8 mouse cellular contexts compared by ENCODE assay signal in the genomic region with DNA sequence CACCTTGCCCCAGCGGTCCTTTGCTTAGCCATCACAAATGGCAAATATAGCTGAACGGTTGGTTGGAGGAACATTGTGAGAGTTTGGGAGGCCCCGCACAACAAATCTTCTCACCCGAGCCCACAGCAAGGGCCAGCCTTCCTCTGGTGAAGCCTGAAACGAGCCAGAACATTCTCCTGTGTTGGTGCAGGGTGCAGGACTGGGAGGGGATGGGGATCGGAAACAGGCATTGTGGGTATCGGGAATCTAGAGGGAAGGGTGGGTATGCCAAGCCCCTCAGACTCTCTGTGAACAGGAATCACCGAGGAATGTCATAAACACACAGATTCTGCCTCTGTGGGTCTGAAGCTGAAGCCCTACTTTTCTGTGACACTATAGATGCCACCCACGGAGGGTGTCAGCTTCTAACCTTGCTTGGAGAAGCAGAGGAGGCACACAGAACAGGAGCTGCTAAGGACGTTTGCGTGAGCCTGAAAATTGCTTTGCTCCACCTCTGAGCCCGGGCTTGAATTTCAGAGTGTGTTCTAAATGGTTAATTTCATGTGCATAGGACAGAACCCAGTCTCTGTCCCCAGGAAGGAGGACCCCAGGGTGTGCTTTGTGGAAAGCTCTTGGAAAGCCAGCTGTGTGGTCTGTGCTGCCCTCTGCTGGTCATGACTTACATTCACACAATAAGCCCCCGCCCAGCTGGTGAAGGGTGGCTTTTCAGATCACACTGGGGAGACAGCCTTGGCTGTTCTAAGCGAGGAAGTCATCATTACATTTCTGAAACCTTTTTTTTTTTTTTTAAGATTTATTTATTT. TPM values are rescaled to one million over a fixed set of nuclear protein-coding genes. Genes with fewer than 3 reads are reported as not detected.
A peak's percentile ranks its signal among the peaks of the same experiment; 100 is the strongest.
DNase-seq lines count a peak whose midpoint lies in the region; ATAC-seq and TF ChIP-seq lines count a peak whose summit lies in the region.

No protein-coding gene starts in this region.

- H3K27me3 ChIP-seq in MEL (ENCODE audit: control insufficient read depth in 1 of 2, insufficient read depth in 2 of 2, low read length in 2 of 2), result peaks cover 0 to 3% of the 10 kb centered on the region in 2 experiments; a peak in 2 of 4 replicates
- H3K27me3 ChIP-seq in lung, postnatal 0 days (replicated peaks; ENCODE audit: insufficient read depth, low read length), result no peaks in the 10 kb centered on the region

- peak; percentile 74 for TF ChIP-seq RAD21 in MEL (IDR thresholded peaks at IDR 0.05; ENCODE audit: low read depth, low read length)

- H3K9me3 ChIP-seq in MEL (replicated peaks; ENCODE audit: insufficient read depth, low read length), result no peaks in the 10 kb centered on the region
- no peaks in the 10 kb centered on the region for H3K9me3 ChIP-seq in lung, postnatal 0 days (ENCODE audit: low read length)

- H3K36me3 ChIP-seq in MEL (ENCODE audit: control insufficient read depth in 1 of 2, insufficient read depth in 2 of 2, low read length in 2 of 2), result no peaks in the 10 kb centered on the region
- H3K36me3 ChIP-seq in lung, postnatal 0 days (ENCODE audit: insufficient read depth, low read length), result no peaks in the 10 kb centered on the region

- H3K4me1 ChIP-seq in MEL (ENCODE audit: control insufficient read depth in 1 of 2, insufficient read depth in 2 of 2, low read length in 2 of 2), result no peaks in the 10 kb centered on the region
- no peaks in the 10 kb centered on the region for H3K4me1 ChIP-seq in lung, postnatal 0 days (ENCODE audit: insufficient read depth, low read depth, low read length)

- H3K4me3 ChIP-seq in MEL (ENCODE audit: control insufficient read depth in 1 of 2, insufficient read depth in 1 of 2, low read depth in 2 of 2, low read length in 2 of 2), result no peak overlapping the region
- H3K4me3 ChIP-seq in layer of hippocampus, adult 2 months, result no peak overlapping the region
- H3K4me3 ChIP-seq in lung, postnatal 0 days (ENCODE audit: low read depth, low read length), result no peak overlapping the region

- ATAC-seq in lung, postnatal 0 days, result peak; percentile 63

- no peak for TF ChIP-seq EP300 in MEL (IDR thresholded peaks at IDR 0.05; ENCODE audit: low read depth in 1 of 2, low read length in 2 of 2)
- no peak for TF ChIP-seq EP300 in lung, postnatal 0 days (IDR thresholded peaks at IDR 0.05)

- no peak overlapping the region for H3K9ac ChIP-seq in MEL (ENCODE audit: control insufficient read depth, low read depth, low read length, poor library complexity, severe bottlenecking)
- no peak overlapping the region for H3K9ac ChIP-seq in lung, postnatal 0 days (replicated peaks; ENCODE audit: low read depth)

- TF ChIP-seq POLR2A in MEL (IDR thresholded peaks at IDR 0.05; ENCODE audit: control insufficient read depth in 1 of 2, insufficient read depth in 1 of 2, low read depth in 1 of 2, low read length in 2 of 2, poor library complexity in 1 of 2), result no peak

- TF ChIP-seq CTCF in MEL (IDR thresholded peaks at IDR 0.05 in 2 of 3, conservative IDR thresholded peaks at IDR 0.05 in 1 of 3; ENCODE audit: control insufficient read depth in 1 of 3, insufficient read depth in 1 of 3, low read depth in 2 of 3, low read length in 3 of 3, poor library complexity in 1 of 3, severe bottlenecking in 1 of 3), result peak; percentile 76 to 88 (median 78)
- peak; percentile 96 for TF ChIP-seq CTCF in layer of hippocampus, adult 2 months (conservative IDR thresholded peaks at IDR 0.05)
- TF ChIP-seq CTCF in lung, postnatal 0 days (IDR thresholded peaks at IDR 0.05), result peak; percentile 95

- no peak overlapping the region for H3K27ac ChIP-seq in MEL (ENCODE audit: control insufficient read depth, low read depth, low read length)
- H3K27ac ChIP-seq in layer of hippocampus, adult 2 months, result no peak overlapping the region
- no peak overlapping the region for H3K27ac ChIP-seq in lung, postnatal 0 days (ENCODE audit: low read length)

- no peak overlapping the region for H3K4me2 ChIP-seq in lung, postnatal 0 days (replicated peaks; ENCODE audit: low read depth, low read length)

- H3K79me2 ChIP-seq in MEL (ENCODE audit: control insufficient read depth, insufficient read depth, low read length, poor library complexity), result no peaks in the 10 kb centered on the region

- WGBS in lung, postnatal 0 days, result 43% methylated on average over 14 of the region's 14 CpGs

- peak; percentile 67 for DNase-seq in MEL (ENCODE audit: low read depth, low spot score)
- peak; percentile 46 to 61 for DNase-seq in cerebellum, adult 18-20 months
- peak; percentile 76 for DNase-seq in forelimb bud, embryonic 11.5 days (ENCODE audit: low read depth, low spot score)
- DNase-seq in heart, postnatal 4 days, result peak; percentile 87
- peak; percentile 73 to 80 for DNase-seq in layer of hippocampus, adult 2 months (ENCODE audit: low spot score in 2 of 2)
- peak; percentile 86 for DNase-seq in lung, postnatal 0 days (ENCODE audit: low spot score)
- DNase-seq in retina, adult 2 months (ENCODE audit: low read depth, low spot score), result peak; percentile 56
- DNase-seq in thymus, postnatal 4 days, result peak; percentile 83

TF ChIP-seq in MEL, 35 proteins besides CTCF, POLR2A, EP300 and RAD21:
- TF ChIP-seq MAZ (IDR thresholded peaks at IDR 0.05; ENCODE audit: low read depth, low read length) (peak; percentile 43; the same call in 1 of the 2 replicates), ZKSCAN1 (IDR thresholded peaks at IDR 0.05; ENCODE audit: low read depth, low read length) (no peak), MAFK (IDR thresholded peaks at IDR 0.05; ENCODE audit: borderline replicate concordance, low read depth, low read length) (no peak), SMC3 (IDR thresholded peaks at IDR 0.05; ENCODE audit: low read depth, low read length) (peak; percentile 64), UBTF (IDR thresholded peaks at IDR 0.05; ENCODE audit: borderline replicate concordance, insufficient read depth, low read depth, low read length) (no peak), SIN3A (IDR thresholded peaks at IDR 0.05; ENCODE audit: low read length) (no peak), ZC3H11A (IDR thresholded peaks at IDR 0.05; ENCODE audit: low read depth, low read length) (peak; percentile 52), ETS1 (IDR thresholded peaks at IDR 0.05; ENCODE audit: low read depth, low read length) (no peak)

RNA-seq across cellular contexts. Expression of gene Akr1b8, which starts 7.6 kb away (rescaled TPM):
- not detected in 2 replicates for total RNA-seq in MEL (2012; rRNA removed)
- polyA plus RNA-seq in MEL (2012; ENCODE audit: insufficient read depth in 1 of 2, insufficient read length in 2 of 2, low read depth in 1 of 2, low replicate concordance in 2 of 2, missing spikeins in 1 of 2), result not detected
- total RNA-seq in heart, postnatal 4 days (2021), result 1 to 10 TPM; 7.0 to 8.0 TPM
- under 1 TPM; 0.44 to 0.82 TPM for total RNA-seq in layer of hippocampus, adult 2 months (2021)
- polyA plus RNA-seq in lung, postnatal 0 days (2015; fragmentation: Nextera tagmentation; extraction: Ambion mirVana), result 13.7 and 15.7 TPM in 2 replicates

RNA-seq across cellular contexts. Expression of gene Akr1b3, which starts 29.0 kb away (rescaled TPM):
- 110 and 122 TPM in 2 replicates for total RNA-seq in MEL (2012; rRNA removed)
- polyA plus RNA-seq in MEL (2012; ENCODE audit: insufficient read depth in 1 of 2, insufficient read length in 2 of 2, low read depth in 1 of 2, low replicate concordance in 2 of 2, missing spikeins in 1 of 2), result 100 to 1,000 TPM; 151 to 532 TPM
- total RNA-seq in heart, postnatal 4 days (2021), result 100 to 1,000 TPM; 142 to 151 TPM
- total RNA-seq in layer of hippocampus, adult 2 months (2021), result 10 to 100 TPM; 42.1 to 46.3 TPM
- 96.9 and 106 TPM in 2 replicates for polyA plus RNA-seq in lung, postnatal 0 days (2015; fragmentation: Nextera tagmentation; extraction: Ambion mirVana)

RNA-seq across cellular contexts. Expression of gene Akr1b10, which starts 37.7 kb away (rescaled TPM):
- 7.5 and 8.7 TPM in 2 replicates for total RNA-seq in MEL (2012; rRNA removed)
- polyA plus RNA-seq in MEL (2012; ENCODE audit: insufficient read depth in 1 of 2, insufficient read length in 2 of 2, low read depth in 1 of 2, low replicate concordance in 2 of 2, missing spikeins in 1 of 2), result 10 to 100 TPM in 1 of 2 experiments, not detected in 1; 17.4 TPM
- total RNA-seq in heart, postnatal 4 days (2021), result 10 to 100 TPM; 57.8 to 61.1 TPM
- total RNA-seq in layer of hippocampus, adult 2 months (2021), result 10 to 100 TPM; 26.7 to 26.9 TPM
- 15.5 and 16.9 TPM in 2 replicates for polyA plus RNA-seq in lung, postnatal 0 days (2015; fragmentation: Nextera tagmentation; extraction: Ambion mirVana)
